Mouse (Mus musculus) ovary, postnatal 10 days (tissue): Measurements from ENCODE around the gene Nckap5.

Experiments used
- DNase-seq: peaks from one replicate; pipeline ENCODE4 v3.0.0; 2022; ENCODE audit warnings: low spot score

Gene Nckap5

GRCm38 (mm10) chr1:126617464-126618041, 213.0 kb downstream of the Nckap5 start:
- no peak for DNase-seq

- no peak for DNase-seq
Observed at GRCm38 (mm10) chr1:126616964-126617363, 213.6 kb downstream of the Nckap5 start.

GRCm38 (mm10) chr1:126612916-126613315, 217.7 kb downstream of the Nckap5 start:
- DNase-seq: no peak

- no peak for DNase-seq
Observed at GRCm38 (mm10) chr1:126608586-126608985, 222.0 kb downstream of the Nckap5 start.

GRCm38 (mm10) chr1:126606189-126607080, 224.2 kb downstream of the Nckap5 start:
- no peak for DNase-seq

GRCm38 (mm10) chr1:126604551-126604950, 226.0 kb downstream of the Nckap5 start:
- DNase-seq: no peak

- DNase-seq: no peak
Observed at GRCm38 (mm10) chr1:126603771-126604515, 226.7 kb downstream of the Nckap5 start.

- DNase-seq: no peak
Observed at GRCm38 (mm10) chr1:126600596-126600995, 230.0 kb downstream of the Nckap5 start.

GRCm38 (mm10) chr1:126597376-126597775, 233.2 kb downstream of the Nckap5 start:
- no peak for DNase-seq

- no peak for DNase-seq
Observed at GRCm38 (mm10) chr1:126594796-126595195, 235.8 kb downstream of the Nckap5 start.

GRCm38 (mm10) chr1:126593044-126593805, 237.4 kb downstream of the Nckap5 start:
- DNase-seq: no peak

GRCm38 (mm10) chr1:126590911-126591310, 239.7 kb downstream of the Nckap5 start:
- DNase-seq: no peak

GRCm38 (mm10) chr1:126578163-126578562, 252.4 kb downstream of the Nckap5 start:
- DNase-seq: no peak

GRCm38 (mm10) chr1:126574295-126574694, 256.3 kb downstream of the Nckap5 start:
- DNase-seq: no peak

- DNase-seq: no peak
Observed at GRCm38 (mm10) chr1:126573714-126574113, 256.9 kb downstream of the Nckap5 start.

GRCm38 (mm10) chr1:126573097-126573496, 257.5 kb downstream of the Nckap5 start:
- DNase-seq: no peak

- no peak for DNase-seq
Observed at GRCm38 (mm10) chr1:126569611-126570238, 260.9 kb downstream of the Nckap5 start.

- no peak for DNase-seq
Observed at GRCm38 (mm10) chr1:126568520-126569197, 261.9 kb downstream of the Nckap5 start.

GRCm38 (mm10) chr1:126565151-126565725, 265.4 kb downstream of the Nckap5 start:
- no peak for DNase-seq

GRCm38 (mm10) chr1:126560931-126561330, 269.7 kb downstream of the Nckap5 start:
- no peak for DNase-seq
